Mouse (Mus musculus) lung, postnatal 0 days (tissue): ENCODE measurements around the gene Retsat. TPM values are rescaled to one million over a fixed set of nuclear protein-coding genes. Genes with fewer than 3 reads are reported as not detected.

ENCODE experiments used
- ATAC-seq: fragments of 200-750 bp; cut with Nextera tagmentation; 2 replicates; pipeline ENCODE4 v1.8.0; 2017; ENCODE audit warnings: moderate library complexity
- DNase-seq: peaks from one replicate; pipeline ENCODE4 v3.0.0-alpha.2; 2016; ENCODE audit warnings: low spot score
- H3K27ac ChIP-seq: fragments of 300-500 bp; sonication (generic); 2 replicates; pipeline ENCODE4 v1.5.1; 2014; ENCODE audit warnings: antibody characterized with exemption, mild to moderate bottlenecking, low read length, mixed read lengths
- H3K27me3 ChIP-seq: fragments of 300-500 bp; sonication (generic); replicated peaks from 2 replicates; pipeline ENCODE4 v1.6.1; 2014; ENCODE audit warnings: low read length, mixed read lengths; ENCODE audit not compliant: insufficient read depth
- H3K36me3 ChIP-seq: fragments of 300-500 bp; sonication (generic); 2 replicates; pipeline ENCODE4 v1.6.1; 2014; ENCODE audit warnings: low read length, mixed read lengths; ENCODE audit not compliant: insufficient read depth
- H3K4me1 ChIP-seq: fragments of 300-500 bp; sonication (generic); 2 replicates; pipeline ENCODE4 v1.6.1; 2014; ENCODE audit warnings: antibody characterized with exemption, low read depth, low read length, mixed read lengths; ENCODE audit not compliant: insufficient read depth
- H3K4me2 ChIP-seq: fragments of 300-500 bp; sonication (generic); replicated peaks from 2 replicates; pipeline ENCODE4 v1.6.1; 2014; ENCODE audit warnings: low read depth, mild to moderate bottlenecking, low read length, moderate library complexity, mixed read lengths
- H3K4me3 ChIP-seq: fragments of 300-500 bp; sonication (generic); 2 replicates; pipeline ENCODE4 v1.5.1; 2014; ENCODE audit warnings: low read depth, low read length
- H3K9ac ChIP-seq: fragments of 300-500 bp; sonication (generic); replicated peaks from 2 replicates; pipeline ENCODE4 v1.6.1; 2014; ENCODE audit warnings: low read depth, mild to moderate bottlenecking
- H3K9me3 ChIP-seq: fragments of 300-500 bp; sonication (generic); 2 replicates; pipeline ENCODE4 v1.6.1; 2016; ENCODE audit warnings: low read length, mixed read lengths
- CTCF ChIP-seq: IDR thresholded peaks from 2 replicates; pipeline ENCODE4 v1.5.1; 2016; ENCODE audit warnings: antibody characterized with exemption, mild to moderate bottlenecking
- EP300 ChIP-seq: IDR thresholded peaks from 2 replicates; pipeline ENCODE4 v1.6.1; 2016; ENCODE audit warnings: antibody characterized with exemption, mild to moderate bottlenecking, control low read depth
- WGBS: fragments of 180-500 bp; shearing (Covaris S2); extraction: QIAGEN DNeasy Blood & Tissue Kit; methylation state at CpG from one replicate; pipeline ENCODE4 v1.1.7; 2014; 5-methylcytosine and 5-hydroxymethylcytosine counted together
- polyA plus RNA-seq: library from polyadenylated mRNA; unstranded; fragments of >200 nt; fragmentation: Nextera tagmentation; extraction: Ambion mirVana; gene quantifications from 2 replicates; pipeline ENCODE4 v1.2.1, GENCODE M21; 2015

The Retsat gene
- polyA plus RNA-seq, 1 experiment from 2014 or later, result 42.7 TPM

- DNase-seq (no peak), ATAC-seq (no peak)
- no peaks in the 10 kb centered on the region for H3K9me3 ChIP-seq
- WGBS, result 80% methylated on average over 16 of the region's 16 CpGs
- no peak overlapping the region for H3K4me2 ChIP-seq
- no peak overlapping the region for H3K4me3 ChIP-seq
- no peaks in the 10 kb centered on the region for H3K27me3 ChIP-seq
- H3K36me3 ChIP-seq, result peaks cover 18% of the 10 kb centered on the region; the same call in 1 of the 2 replicates
- TF ChIP-seq EP300 (no peak), CTCF (no peak)
- no peaks in the 10 kb centered on the region for H3K4me1 ChIP-seq
- no peak overlapping the region for H3K9ac ChIP-seq
- H3K27ac ChIP-seq, result no peak overlapping the region
These were observed 29.0 kb downstream of the Retsat start for GRCm38 (mm10) chr6:72627276-72627675.

DNA sequence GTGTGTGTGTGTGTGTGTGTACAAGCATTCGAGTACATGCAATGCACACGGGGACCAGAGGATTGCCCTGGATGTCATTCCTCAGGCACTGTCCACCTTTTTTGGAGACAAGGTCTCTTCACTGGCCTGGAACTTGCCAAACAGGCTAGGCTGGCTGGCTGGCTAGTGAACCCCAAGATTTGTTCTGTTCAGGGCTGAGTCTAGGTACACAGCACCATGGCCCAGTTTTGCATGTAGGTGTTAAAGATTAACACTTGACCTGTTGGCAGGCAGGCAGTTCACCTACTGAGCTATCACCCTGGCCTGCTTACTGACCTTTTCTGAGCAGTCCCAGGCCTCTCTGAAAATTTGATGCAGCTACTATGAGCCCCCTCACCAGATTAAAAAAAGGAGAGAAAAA lies 32.1 kb downstream of the Retsat start:
- Histone ChIP-seq H3K36me3 (peaks cover 18% of the 10 kb centered on the region; the same call in 1 of the 2 replicates), H3K27me3 (no peaks in the 10 kb centered on the region), H3K4me1 (no peaks in the 10 kb centered on the region), H3K4me3 (no peak overlapping the region), H3K4me2 (no peak overlapping the region), H3K9ac (no peak overlapping the region), H3K9me3 (no peaks in the 10 kb centered on the region), H3K27ac (no peak overlapping the region)
- DNase-seq (no peak), ATAC-seq (no peak)
- WGBS, result 75% methylated on average over 2 of the region's 2 CpGs
- TF ChIP-seq CTCF (no peak), EP300 (no peak)

- Histone ChIP-seq H3K27ac (0 out of 2 replicates have a peak overlapping the region, but pooled peaks have one; percentile 26), H3K27me3 (no peaks in the 10 kb centered on the region), H3K4me3 (no peak overlapping the region), H3K36me3 (peaks cover 18% of the 10 kb centered on the region; the same call in 1 of the 2 replicates), H3K9ac (no peak overlapping the region), H3K4me2 (no peak overlapping the region), H3K9me3 (no peaks in the 10 kb centered on the region), H3K4me1 (no peaks in the 10 kb centered on the region)
- 88% methylated on average over 14 of the region's 14 CpGs for whole genome bisulfite sequencing
- TF ChIP-seq CTCF (no peak), EP300 (no peak)
- no peak for ATAC-seq
- DNase-seq, result no peak
These were observed 32.7 kb downstream of the Retsat start for GRCm38 (mm10) chr6:72630961-72631360.

DNA sequence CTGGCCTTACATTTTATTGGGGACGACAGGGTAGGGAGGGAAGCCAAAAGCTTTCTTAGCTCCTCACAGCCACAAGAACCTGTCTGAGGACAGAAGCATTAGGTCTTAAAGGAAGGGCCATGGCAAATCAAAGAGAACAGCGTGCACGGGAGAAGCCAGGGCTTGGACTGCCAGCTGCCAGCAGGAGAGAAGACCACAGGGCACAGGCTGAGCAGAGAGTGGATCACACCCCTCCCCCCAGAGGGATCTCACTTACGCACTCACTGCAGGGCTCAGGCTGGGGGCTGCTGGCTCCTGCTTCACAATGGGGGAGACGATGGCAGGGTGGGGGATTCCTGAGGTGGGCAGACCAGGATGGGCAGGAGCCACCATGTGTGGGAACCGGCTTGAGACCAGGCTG lies 33.4 kb downstream of the Retsat start:
- Histone ChIP-seq H3K36me3 (peaks cover 18% of the 10 kb centered on the region; the same call in 1 of the 2 replicates), H3K4me2 (no peak overlapping the region), H3K9ac (no peak overlapping the region), H3K4me1 (no peaks in the 10 kb centered on the region), H3K4me3 (no peak overlapping the region), H3K27ac (no peak overlapping the region), H3K27me3 (no peaks in the 10 kb centered on the region), H3K9me3 (no peaks in the 10 kb centered on the region)
- 81% methylated on average over 6 of the region's 6 CpGs for WGBS
- DNase-seq, result no peak
- no peak for ATAC-seq
- TF ChIP-seq EP300, result no peak
- no peak for TF ChIP-seq CTCF

GRCm38 (mm10) chr6:72634311-72634710 lies 36.0 kb downstream of the Retsat start:
- H3K4me1 ChIP-seq, result no peaks in the 10 kb centered on the region
- H3K27ac ChIP-seq, result no peak overlapping the region
- H3K9ac ChIP-seq, result no peak overlapping the region
- 63% methylated on average over 10 of the region's 10 CpGs for WGBS
- no peak for DNase-seq
- no peak overlapping the region for H3K4me3 ChIP-seq
- no peaks in the 10 kb centered on the region for H3K27me3 ChIP-seq
- peaks cover 8% of the 10 kb centered on the region; the same call in 1 of the 2 replicates for H3K36me3 ChIP-seq
- ATAC-seq, result no peak
- no peaks in the 10 kb centered on the region for H3K9me3 ChIP-seq
- TF ChIP-seq CTCF (no peak), EP300 (no peak)
- no peak overlapping the region for H3K4me2 ChIP-seq

DNA sequence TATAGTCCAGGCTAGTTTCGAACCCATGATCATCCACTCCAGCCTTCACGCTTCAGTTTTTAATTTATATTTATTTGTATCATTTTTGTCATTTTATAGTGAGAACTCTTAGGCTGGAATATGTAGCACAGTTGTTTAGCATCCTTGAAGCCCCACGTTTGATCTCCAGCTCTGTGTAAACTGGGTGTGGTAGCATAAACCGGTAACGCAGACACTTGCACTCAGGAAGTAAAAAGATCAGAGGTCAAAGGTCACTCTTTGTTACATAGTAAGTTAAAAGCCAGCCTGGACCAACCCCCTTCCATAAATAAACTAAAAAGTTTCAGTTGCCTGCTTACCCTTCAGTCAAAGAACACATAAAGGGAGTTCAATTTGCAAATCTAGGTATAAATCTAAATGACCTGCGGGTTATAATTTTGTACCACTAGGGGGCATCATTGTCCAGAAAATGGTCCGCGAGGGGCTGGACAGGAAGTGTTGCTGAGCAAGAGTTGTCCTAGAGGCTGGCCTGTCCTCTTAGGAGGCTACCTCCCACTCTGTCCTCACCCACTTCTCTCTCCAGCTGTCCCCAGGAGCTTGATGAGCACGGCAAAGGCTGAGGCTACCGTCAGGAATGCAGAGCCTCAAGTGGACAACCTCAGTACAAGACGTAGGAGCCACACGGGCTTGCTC lies 37.6 kb downstream of the Retsat start:
- Histone ChIP-seq H3K4me3 (no peak overlapping the region), H3K4me2 (no peak overlapping the region; the same call in 1 of the 2 replicates), H3K36me3 (no peaks in the 10 kb centered on the region), H3K27ac (peak overlapping the region; percentile 38; the same call in 1 of the 2 replicates), H3K9me3 (no peaks in the 10 kb centered on the region), H3K27me3 (no peaks in the 10 kb centered on the region), H3K4me1 (no peaks in the 10 kb centered on the region), H3K9ac (no peak overlapping the region)
- ATAC-seq (peak; percentile 92), DNase-seq (peak; percentile 90)
- peak; percentile 48; the same call in 1 of the 2 replicates for TF ChIP-seq EP300
- peak; percentile 79 for TF ChIP-seq CTCF
- 27% methylated on average over 12 of the region's 12 CpGs for WGBS
